Mouse (Mus musculus) small intestine, adult 2 months (tissue): ENCODE measurements around the gene Fxyd7. TPM values are rescaled to one million over a fixed set of nuclear protein-coding genes. Genes with fewer than 3 reads are reported as not detected.

Experiments
- H3K27ac ChIP-seq: fragments of 200-500 bp; 2 replicates; pipeline ENCODE4 v1.5.1; 2012; ENCODE audit warnings: low read depth, low read length, control low read depth, inconsistent platforms; ENCODE audit not compliant: insufficient read depth
- H3K27me3 ChIP-seq: fragments of 200-500 bp; 2 replicates; pipeline ENCODE4 v1.6.1; 2012; ENCODE audit warnings: mild to moderate bottlenecking, moderate library complexity, low read length, inconsistent platforms; ENCODE audit not compliant: control insufficient read depth, insufficient read depth
- H3K36me3 ChIP-seq: fragments of 200-500 bp; 2 replicates; pipeline ENCODE4 v1.6.1; 2012; ENCODE audit warnings: mild to moderate bottlenecking, low read length, control low read depth, inconsistent platforms; ENCODE audit not compliant: control insufficient read depth, insufficient read depth
- H3K4me1 ChIP-seq: fragments of 200-500 bp; 2 replicates; pipeline ENCODE4 v1.6.1; 2012; ENCODE audit warnings: low read length, inconsistent platforms, mixed read lengths; ENCODE audit not compliant: control insufficient read depth, insufficient read depth, insufficient read length
- H3K4me3 ChIP-seq: fragments of 200-500 bp; 2 replicates; pipeline ENCODE4 v1.5.1; 2012; ENCODE audit warnings: low read depth, mild to moderate bottlenecking, control low read depth, inconsistent platforms, low read length, moderate library complexity
- CTCF ChIP-seq: fragments of 200-500 bp; IDR thresholded peaks from 2 replicates; pipeline ENCODE4 v1.5.1; 2012; ENCODE audit warnings: low read depth, mild to moderate bottlenecking, control low read depth, inconsistent platforms, low read length, moderate library complexity, mixed read lengths; ENCODE audit not compliant: insufficient replicate concordance, insufficient read length; ENCODE audit errors: extremely low read depth
- POLR2A ChIP-seq: fragments of 200-500 bp; IDR thresholded peaks from 2 replicates; pipeline ENCODE4 v1.6.1; 2012; ENCODE audit warnings: low read depth, mild to moderate bottlenecking, control low read depth, inconsistent platforms, low read length, moderate library complexity
- WGBS: fragments of 180-500 bp; shearing (Covaris S2); methylation state at CpG from one replicate; pipeline ENCODE4 v1.1.7; 2018; 5-methylcytosine and 5-hydroxymethylcytosine counted together
- polyA plus RNA-seq: library from polyadenylated mRNA; depleted of rRNA; stranded (reverse); fragments of >200 nt; gene quantifications from 2 replicates; pipeline ENCODE4 v1.2.3, GENCODE M21; 2012

The Fxyd7 gene
- polyA plus RNA-seq, 1 experiment, result 2.6 TPM

DNA sequence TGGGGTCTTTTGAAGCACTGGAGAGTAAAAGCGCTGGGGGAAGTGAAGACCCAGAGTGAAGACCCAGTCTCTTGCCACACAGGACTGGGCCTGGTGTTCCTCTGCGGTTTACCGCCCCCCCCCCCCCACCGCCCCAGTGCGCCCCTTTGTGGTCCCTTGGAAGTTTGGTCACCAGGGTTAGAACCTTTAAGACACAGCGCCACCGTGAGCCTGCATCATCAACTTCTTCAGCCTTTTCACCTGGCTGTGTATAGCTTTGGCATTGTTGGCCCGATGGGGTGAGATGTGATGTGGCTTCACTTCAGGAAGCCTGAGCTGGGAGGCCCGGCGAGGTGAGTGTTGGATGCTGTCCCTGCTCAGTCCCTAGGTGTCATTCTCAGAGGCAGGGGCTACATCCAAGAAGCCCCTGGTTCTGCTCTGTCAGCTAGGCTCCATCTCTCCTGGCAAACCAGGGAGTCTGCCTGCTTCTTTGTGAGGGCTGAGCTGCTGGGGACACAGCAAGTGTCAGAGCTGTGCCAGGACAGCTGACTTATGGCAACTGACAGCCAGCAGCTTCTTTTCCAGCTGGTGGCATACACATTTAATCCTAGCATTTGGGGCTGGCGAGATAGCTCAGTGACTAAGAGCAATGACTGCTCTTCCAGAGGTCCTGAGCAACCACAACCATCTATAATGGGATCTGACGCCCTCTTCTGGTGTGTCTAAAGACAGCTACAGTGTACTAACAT is 43.7 kb upstream of the Fxyd7 start:
- Histone ChIP-seq H3K27me3 (0 out of 2 replicates have a peak, but pooled peaks cover 3% of the 10 kb centered on the region), H3K4me1 (no peaks in the 10 kb centered on the region), H3K27ac (no peak overlapping the region), H3K36me3 (no peaks in the 10 kb centered on the region), H3K4me3 (no peak overlapping the region)
- WGBS, result 28% methylated on average over 11 of the region's 12 CpGs
- TF ChIP-seq CTCF (no peak), POLR2A (no peak)

DNA sequence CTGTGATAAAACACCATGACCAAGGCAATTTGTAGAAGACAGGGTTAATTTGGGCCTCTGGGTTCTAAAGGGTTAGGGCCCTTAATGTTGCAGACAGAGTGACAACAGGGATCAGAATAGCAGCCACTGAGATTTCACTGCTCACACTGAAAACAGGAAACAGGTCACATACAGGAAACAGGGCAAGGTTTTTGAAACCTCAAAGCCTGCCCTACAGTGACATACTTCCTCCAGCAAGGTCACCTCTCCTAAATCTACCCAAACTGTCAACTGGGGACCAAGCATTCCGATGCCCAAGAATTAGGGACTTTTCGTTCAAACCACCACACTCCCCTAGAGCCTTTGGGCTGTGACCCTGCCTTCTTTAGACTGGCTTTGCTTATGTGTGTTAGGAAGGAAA is 38.5 kb upstream of the Fxyd7 start:
- H3K4me1 ChIP-seq, result peaks cover 3% of the 10 kb centered on the region; the same call in 1 of the 2 replicates
- no peaks in the 10 kb centered on the region for H3K36me3 ChIP-seq
- no peak overlapping the region for H3K27ac ChIP-seq
- H3K27me3 ChIP-seq, result 0 out of 2 replicates have a peak, but pooled peaks cover 3% of the 10 kb centered on the region
- WGBS, result 86% methylated on average over 2 of the region's 2 CpGs
- TF ChIP-seq POLR2A (no peak), CTCF (no peak)
- no peak overlapping the region for H3K4me3 ChIP-seq

DNA sequence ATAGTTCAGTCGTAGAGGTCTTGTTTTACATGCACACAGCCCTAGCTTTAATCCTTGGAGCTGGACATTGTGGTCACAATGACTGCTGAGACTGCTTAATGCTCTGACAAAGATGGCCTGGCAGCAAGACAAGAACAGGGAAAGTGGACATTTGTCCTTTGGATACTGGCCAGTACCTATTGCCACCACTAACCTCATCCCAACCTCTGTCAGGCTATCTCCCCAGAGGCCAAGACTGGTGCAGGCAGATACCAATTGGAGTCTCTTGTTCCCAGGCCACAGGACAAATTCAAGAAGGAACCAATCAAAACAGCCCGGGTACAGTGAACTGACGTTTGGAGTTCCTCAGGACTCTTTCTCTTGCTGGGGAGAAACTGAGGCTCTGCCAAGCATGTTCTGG is 36.9 kb upstream of the Fxyd7 start:
- no peaks in the 10 kb centered on the region for H3K27me3 ChIP-seq
- TF ChIP-seq CTCF, result no peak
- no peak for TF ChIP-seq POLR2A
- no peaks in the 10 kb centered on the region for H3K36me3 ChIP-seq
- no peak overlapping the region for H3K4me3 ChIP-seq
- no peak overlapping the region for H3K27ac ChIP-seq
- peaks cover 3% of the 10 kb centered on the region; the same call in 1 of the 2 replicates for H3K4me1 ChIP-seq
- WGBS, result 63% methylated on average over 3 of the region's 3 CpGs

- TF ChIP-seq POLR2A (no peak), CTCF (no peak)
- 0 out of 2 replicates have a peak overlapping the region, but pooled peaks have one; percentile 1 for H3K27ac ChIP-seq
- 56% methylated on average over 2 of the region's 2 CpGs for WGBS
- H3K27me3 ChIP-seq, result no peaks in the 10 kb centered on the region
- H3K36me3 ChIP-seq, result no peaks in the 10 kb centered on the region
- H3K4me3 ChIP-seq, result no peak overlapping the region
- H3K4me1 ChIP-seq, result peaks cover 3% of the 10 kb centered on the region; the same call in 1 of the 2 replicates
Observed at GRCm38 (mm10) chr7:31087262-31087661, 36.0 kb upstream of the Fxyd7 start.

DNA sequence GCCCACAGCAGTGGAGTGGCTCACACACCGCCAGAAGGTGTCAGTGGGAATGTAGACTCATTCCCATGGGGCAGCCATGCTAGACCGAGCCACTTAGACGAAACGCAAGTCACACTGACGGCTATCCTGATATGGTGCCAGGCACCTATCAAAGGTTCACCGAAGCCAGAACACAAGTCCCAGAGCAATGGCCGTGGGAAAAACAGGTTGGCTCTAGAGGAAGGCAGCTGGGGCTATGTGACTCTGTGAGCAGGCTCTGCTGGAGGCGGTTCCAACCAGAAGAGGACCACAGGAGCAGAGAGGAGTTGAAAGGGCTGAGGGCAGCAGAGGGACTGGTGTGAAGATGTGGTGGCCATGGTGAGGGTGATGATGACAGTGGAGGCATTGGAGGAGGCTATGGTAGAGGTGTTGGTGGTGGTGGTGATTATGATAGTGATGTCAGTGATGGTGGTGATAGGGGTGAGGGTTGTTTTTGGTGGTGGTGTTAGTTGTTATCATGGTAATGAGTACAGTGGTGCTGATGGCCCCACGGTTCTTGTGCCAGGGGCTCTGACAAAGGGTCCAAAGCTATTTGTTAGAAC is 35.0 kb upstream of the Fxyd7 start:
- Histone ChIP-seq H3K27ac (no peak overlapping the region), H3K4me1 (peaks cover 3% of the 10 kb centered on the region; the same call in 1 of the 2 replicates), H3K27me3 (no peaks in the 10 kb centered on the region), H3K4me3 (no peak overlapping the region), H3K36me3 (no peaks in the 10 kb centered on the region)
- WGBS, result 90% methylated on average over 9 of the region's 9 CpGs
- TF ChIP-seq CTCF (no peak), POLR2A (no peak)

DNA sequence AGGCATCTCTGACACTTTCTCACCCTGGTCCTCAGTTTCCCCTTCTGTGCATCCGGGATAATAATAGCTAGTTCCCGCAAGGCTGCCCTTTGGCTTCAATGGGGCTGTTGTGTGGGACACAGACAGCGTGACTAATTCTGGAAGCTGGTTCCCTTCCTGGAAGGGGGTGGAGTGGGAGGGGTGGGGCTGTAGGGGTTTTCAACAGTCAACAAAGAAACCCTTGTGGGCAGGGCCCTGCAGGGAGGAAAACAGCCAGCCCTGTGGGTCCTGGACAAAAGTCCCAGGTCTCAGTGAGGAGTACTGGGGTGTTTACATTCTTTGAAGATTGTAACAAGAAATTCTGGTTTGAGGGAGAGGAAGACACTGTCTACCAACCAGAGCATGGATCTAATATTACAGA is 33.9 kb upstream of the Fxyd7 start:
- 18% methylated on average over 3 of the region's 3 CpGs for WGBS
- H3K27ac ChIP-seq, result 0 out of 2 replicates have a peak overlapping the region, but pooled peaks have one; percentile 8

GRCm38 (mm10) chr7:31084140-31084539 is 32.9 kb upstream of the Fxyd7 start:
- no peaks in the 10 kb centered on the region for H3K36me3 ChIP-seq
- no peak overlapping the region for H3K27ac ChIP-seq
- no peak overlapping the region for H3K4me3 ChIP-seq
- H3K27me3 ChIP-seq, result no peaks in the 10 kb centered on the region
- TF ChIP-seq CTCF (no peak), POLR2A (no peak)
- H3K4me1 ChIP-seq, result peaks cover 3% of the 10 kb centered on the region; the same call in 1 of the 2 replicates
- WGBS, result 73% methylated on average over 9 of the region's 9 CpGs

More for the DNA sequence above, 33.9 kb upstream of the Fxyd7 start:
- Histone ChIP-seq H3K4me3 (no peak overlapping the region), H3K27me3 (no peaks in the 10 kb centered on the region), H3K4me1 (peaks cover 3% of the 10 kb centered on the region; the same call in 1 of the 2 replicates), H3K36me3 (no peaks in the 10 kb centered on the region)
- TF ChIP-seq CTCF (no peak), POLR2A (no peak)
